Mouse (Mus musculus): Measurements from ENCODE around the gene Ralgapa1. TPM values are rescaled to one million over a fixed set of nuclear protein-coding genes. Genes with fewer than 3 reads are reported as not detected.
"Not testable (repeated sequence)": the region's sequence is repeated elsewhere in the genome, so short reads cannot be mapped to it uniquely, and the experiment has no call there.

The Ralgapa1 gene
- polyA plus RNA-seq, 1 experiment from 2014 or later, result 6.6 TPM

- Histone ChIP-seq H3K9me3 (ENCODE audit: control insufficient read depth, low read length) (no peaks in the 10 kb centered on the region), H3K36me3 (ENCODE audit: control insufficient read depth, insufficient read depth, low read length) (no peaks in the 10 kb centered on the region), H3K27me3 (replicated peaks; ENCODE audit: control insufficient read depth, insufficient read depth, low read length) (no peaks in the 10 kb centered on the region), H3K4me1 (ENCODE audit: control insufficient read depth, insufficient read depth, low read length) (no peaks in the 10 kb centered on the region), H3K4me2 (ENCODE audit: low read depth, low read length) (no peak overlapping the region), H3K27ac (ENCODE audit: low read length) (no peak overlapping the region), H3K4me3 (ENCODE audit: low read length) (no peak overlapping the region), H3K9ac (ENCODE audit: low read depth, low read length) (no peak overlapping the region)
- no peak for ATAC-seq
- 89% methylated on average over 5 of the region's 5 CpGs for WGBS
These were observed 4.5 kb downstream of the Ralgapa1 start for GRCm38 (mm10) chr12:55816488-55816887.

- no peak for ATAC-seq
- WGBS, result 53% methylated on average over 3 of the region's 3 CpGs
- H3K27ac ChIP-seq (ENCODE audit: low read length), result no peak overlapping the region; the same call in 1 of the 2 replicates
- H3K4me3 ChIP-seq (ENCODE audit: low read length), result no peak overlapping the region
- H3K9me3 ChIP-seq (ENCODE audit: control insufficient read depth, low read length), result no peaks in the 10 kb centered on the region
- H3K4me2 ChIP-seq (ENCODE audit: low read depth, low read length), result no peak overlapping the region
- H3K9ac ChIP-seq (ENCODE audit: low read depth, low read length), result no peak overlapping the region
- H3K4me1 ChIP-seq (ENCODE audit: control insufficient read depth, insufficient read depth, low read length), result no peaks in the 10 kb centered on the region
- H3K36me3 ChIP-seq (ENCODE audit: control insufficient read depth, insufficient read depth, low read length), result no peaks in the 10 kb centered on the region
- no peaks in the 10 kb centered on the region for H3K27me3 ChIP-seq (replicated peaks; ENCODE audit: control insufficient read depth, insufficient read depth, low read length)
These were observed 15.9 kb downstream of the Ralgapa1 start for GRCm38 (mm10) chr12:55805035-55805434.

GRCm38 (mm10) chr12:55801131-55801530, 19.8 kb downstream of the Ralgapa1 start:
- H3K9ac ChIP-seq (ENCODE audit: low read depth, low read length), result no peak overlapping the region
- no peak overlapping the region for H3K4me3 ChIP-seq (ENCODE audit: low read length)
- no peak for ATAC-seq
- no peaks in the 10 kb centered on the region for H3K36me3 ChIP-seq (ENCODE audit: control insufficient read depth, insufficient read depth, low read length)
- no peak overlapping the region for H3K27ac ChIP-seq (ENCODE audit: low read length)
- 92% methylated on average over 4 of the region's 4 CpGs for WGBS
- no peaks in the 10 kb centered on the region for H3K4me1 ChIP-seq (ENCODE audit: control insufficient read depth, insufficient read depth, low read length)
- H3K4me2 ChIP-seq (ENCODE audit: low read depth, low read length), result no peak overlapping the region
- no peaks in the 10 kb centered on the region for H3K27me3 ChIP-seq (replicated peaks; ENCODE audit: control insufficient read depth, insufficient read depth, low read length)
- H3K9me3 ChIP-seq (ENCODE audit: control insufficient read depth, low read length), result no peaks in the 10 kb centered on the region

- no peak overlapping the region for H3K27ac ChIP-seq (ENCODE audit: low read length)
- no peak overlapping the region for H3K4me3 ChIP-seq (ENCODE audit: low read length)
- 85% methylated on average over 5 of the region's 5 CpGs for WGBS
- no peaks in the 10 kb centered on the region for H3K36me3 ChIP-seq (ENCODE audit: control insufficient read depth, insufficient read depth, low read length)
- H3K27me3 ChIP-seq (replicated peaks; ENCODE audit: control insufficient read depth, insufficient read depth, low read length), result no peaks in the 10 kb centered on the region
- no peak for ATAC-seq
- no peak overlapping the region for H3K4me2 ChIP-seq (ENCODE audit: low read depth, low read length)
- H3K9me3 ChIP-seq (ENCODE audit: control insufficient read depth, low read length), result no peaks in the 10 kb centered on the region
- no peaks in the 10 kb centered on the region for H3K4me1 ChIP-seq (ENCODE audit: control insufficient read depth, insufficient read depth, low read length)
- H3K9ac ChIP-seq (ENCODE audit: low read depth, low read length), result no peak overlapping the region
These were observed 20.8 kb downstream of the Ralgapa1 start for GRCm38 (mm10) chr12:55800144-55800543.

GRCm38 (mm10) chr12:55798745-55799144, 22.2 kb downstream of the Ralgapa1 start:
- WGBS, result 83% methylated on average over 4 of the region's 4 CpGs
- Histone ChIP-seq H3K4me1 (ENCODE audit: control insufficient read depth, insufficient read depth, low read length) (no peaks in the 10 kb centered on the region), H3K36me3 (ENCODE audit: control insufficient read depth, insufficient read depth, low read length) (0 out of 2 replicates have a peak, but pooled peaks cover 2% of the 10 kb centered on the region), H3K4me3 (ENCODE audit: low read length) (no peak overlapping the region), H3K9me3 (ENCODE audit: control insufficient read depth, low read length) (no peaks in the 10 kb centered on the region), H3K27ac (ENCODE audit: low read length) (no peak overlapping the region), H3K27me3 (replicated peaks; ENCODE audit: control insufficient read depth, insufficient read depth, low read length) (no peaks in the 10 kb centered on the region), H3K9ac (ENCODE audit: low read depth, low read length) (no peak overlapping the region), H3K4me2 (ENCODE audit: low read depth, low read length) (no peak overlapping the region)
- no peak for ATAC-seq

- 77% methylated on average over 3 of the region's 3 CpGs for WGBS
- ATAC-seq, result no peak
- H3K4me2 ChIP-seq (ENCODE audit: low read depth, low read length), result no peak overlapping the region
- H3K27me3 ChIP-seq (replicated peaks; ENCODE audit: control insufficient read depth, insufficient read depth, low read length), result no peaks in the 10 kb centered on the region
- no peaks in the 10 kb centered on the region for H3K9me3 ChIP-seq (ENCODE audit: control insufficient read depth, low read length)
- H3K4me1 ChIP-seq (ENCODE audit: control insufficient read depth, insufficient read depth, low read length), result no peaks in the 10 kb centered on the region
- H3K27ac ChIP-seq (ENCODE audit: low read length), result no peak overlapping the region
- H3K9ac ChIP-seq (ENCODE audit: low read depth, low read length), result no peak overlapping the region
- no peak overlapping the region for H3K4me3 ChIP-seq (ENCODE audit: low read length)
- 0 out of 2 replicates have a peak, but pooled peaks cover 3% of the 10 kb centered on the region for H3K36me3 ChIP-seq (ENCODE audit: control insufficient read depth, insufficient read depth, low read length)
These were observed 23.9 kb downstream of the Ralgapa1 start for GRCm38 (mm10) chr12:55797103-55797502.

- not testable (repeated sequence) for H3K4me2 ChIP-seq (ENCODE audit: low read depth, low read length); H3K4me1 ChIP-seq (ENCODE audit: control insufficient read depth, insufficient read depth, low read length); H3K27me3 ChIP-seq (replicated peaks; ENCODE audit: control insufficient read depth, insufficient read depth, low read length); H3K36me3 ChIP-seq (ENCODE audit: control insufficient read depth, insufficient read depth, low read length); ATAC-seq; H3K9me3 ChIP-seq (ENCODE audit: control insufficient read depth, low read length); H3K27ac ChIP-seq (ENCODE audit: low read length); H3K9ac ChIP-seq (ENCODE audit: low read depth, low read length); H3K4me3 ChIP-seq (ENCODE audit: low read length)
- 84% methylated on average over 4 of the region's 4 CpGs for WGBS
These were observed 26.5 kb downstream of the Ralgapa1 start for GRCm38 (mm10) chr12:55794485-55794884.

GRCm38 (mm10) chr12:55785252-55785651, 35.7 kb downstream of the Ralgapa1 start:
- H3K4me1 ChIP-seq (ENCODE audit: control insufficient read depth, insufficient read depth, low read length), result no peaks in the 10 kb centered on the region
- H3K27me3 ChIP-seq (replicated peaks; ENCODE audit: control insufficient read depth, insufficient read depth, low read length), result no peaks in the 10 kb centered on the region
- H3K36me3 ChIP-seq (ENCODE audit: control insufficient read depth, insufficient read depth, low read length), result no peaks in the 10 kb centered on the region
- no peaks in the 10 kb centered on the region for H3K9me3 ChIP-seq (ENCODE audit: control insufficient read depth, low read length)
- H3K4me3 ChIP-seq (ENCODE audit: low read length), result no peak overlapping the region
- no peak for ATAC-seq
- WGBS, result 80% methylated on average over 2 of the region's 2 CpGs
- no peak overlapping the region for H3K4me2 ChIP-seq (ENCODE audit: low read depth, low read length)
- no peak overlapping the region for H3K27ac ChIP-seq (ENCODE audit: low read length)
- H3K9ac ChIP-seq (ENCODE audit: low read depth, low read length), result no peak overlapping the region

GRCm38 (mm10) chr12:55782662-55783061, 38.3 kb downstream of the Ralgapa1 start:
- no peak overlapping the region for H3K9ac ChIP-seq (ENCODE audit: low read depth, low read length)
- H3K9me3 ChIP-seq (ENCODE audit: control insufficient read depth, low read length), result no peaks in the 10 kb centered on the region
- WGBS, result 91% methylated on average over 3 of the region's 3 CpGs
- no peak overlapping the region for H3K4me2 ChIP-seq (ENCODE audit: low read depth, low read length)
- no peaks in the 10 kb centered on the region for H3K4me1 ChIP-seq (ENCODE audit: control insufficient read depth, insufficient read depth, low read length)
- H3K27me3 ChIP-seq (replicated peaks; ENCODE audit: control insufficient read depth, insufficient read depth, low read length), result no peaks in the 10 kb centered on the region
- no peaks in the 10 kb centered on the region for H3K36me3 ChIP-seq (ENCODE audit: control insufficient read depth, insufficient read depth, low read length)
- no peak overlapping the region for H3K4me3 ChIP-seq (ENCODE audit: low read length)
- H3K27ac ChIP-seq (ENCODE audit: low read length), result no peak overlapping the region
- ATAC-seq, result no peak

- Histone ChIP-seq H3K4me3 (ENCODE audit: low read length) (no peak overlapping the region), H3K4me1 (ENCODE audit: control insufficient read depth, insufficient read depth, low read length) (no peaks in the 10 kb centered on the region), H3K36me3 (ENCODE audit: control insufficient read depth, insufficient read depth, low read length) (no peaks in the 10 kb centered on the region), H3K9ac (ENCODE audit: low read depth, low read length) (no peak overlapping the region), H3K27ac (ENCODE audit: low read length) (no peak overlapping the region), H3K4me2 (ENCODE audit: low read depth, low read length) (no peak overlapping the region), H3K9me3 (ENCODE audit: control insufficient read depth, low read length) (no peaks in the 10 kb centered on the region), H3K27me3 (replicated peaks; ENCODE audit: control insufficient read depth, insufficient read depth, low read length) (no peaks in the 10 kb centered on the region)
- no peak for ATAC-seq
- WGBS, result 86% methylated on average over 2 of the region's 2 CpGs
These were observed 42.7 kb downstream of the Ralgapa1 start for GRCm38 (mm10) chr12:55778301-55778700.

Measured in intestine, embryonic 16.5 days (tissue).